Mouse (Mus musculus) 3134 (cell line): ENCODE measurements at regions not wholly inside any gene's neighbourhood (a gene's known extent, or its start where the extent isn't known, plus 50 kb on each side); places are given as distances from the start of the nearest gene placed in this dataset.

ENCODE experiments used
- DNase-seq: peaks from one replicate; pipeline ENCODE4 v3.0.0-alpha.2; 2011; ENCODE audit warnings: low spot score; ENCODE audit not compliant: insufficient read length; ENCODE audit errors: extremely low read depth

DNA sequence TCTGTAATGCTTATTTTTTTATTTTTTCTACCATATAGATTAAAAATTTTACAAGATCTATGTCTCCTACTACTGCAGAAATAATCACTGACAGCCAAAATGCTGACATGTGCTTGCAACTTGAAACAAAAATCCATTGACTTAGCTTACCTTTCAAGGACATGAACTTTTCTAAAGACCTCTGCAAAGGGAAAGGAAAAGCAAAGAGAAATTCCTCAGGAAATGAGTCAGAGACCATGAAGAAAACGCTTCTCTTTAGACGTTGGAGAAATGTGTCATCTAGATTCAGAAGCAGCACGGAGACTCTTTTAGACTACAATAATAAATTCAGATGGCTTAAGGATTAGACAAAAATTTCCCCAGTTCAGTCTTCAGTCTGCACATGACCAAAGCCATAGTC lies 2188.6 kb upstream of the Tenm3 start:
- peak; percentile 74 for DNase-seq

GRCm38 (mm10) chr8:51010508-51010907 lies 2166.8 kb upstream of the Tenm3 start:
- no peak for DNase-seq

DNA sequence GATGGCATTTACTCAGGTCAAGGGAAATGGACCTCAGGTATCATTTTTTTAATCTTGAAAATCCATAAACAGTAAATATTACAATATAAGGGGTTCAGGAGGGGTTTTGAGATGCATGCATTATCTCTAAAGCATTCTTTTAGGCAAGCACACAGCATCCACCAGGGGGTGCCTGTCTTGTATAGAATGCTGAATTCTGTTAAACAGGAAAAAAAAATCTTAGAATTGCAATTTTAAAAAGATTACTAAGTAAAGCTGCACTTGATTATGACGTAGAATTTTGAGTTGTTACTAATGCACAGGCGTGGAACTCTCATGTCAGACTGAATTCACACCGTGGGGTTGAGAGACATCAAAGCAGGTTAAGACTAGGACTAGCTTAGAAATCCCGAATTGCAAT lies 2123.6 kb upstream of the Tenm3 start:
- peak; percentile 10 for DNase-seq

DNA sequence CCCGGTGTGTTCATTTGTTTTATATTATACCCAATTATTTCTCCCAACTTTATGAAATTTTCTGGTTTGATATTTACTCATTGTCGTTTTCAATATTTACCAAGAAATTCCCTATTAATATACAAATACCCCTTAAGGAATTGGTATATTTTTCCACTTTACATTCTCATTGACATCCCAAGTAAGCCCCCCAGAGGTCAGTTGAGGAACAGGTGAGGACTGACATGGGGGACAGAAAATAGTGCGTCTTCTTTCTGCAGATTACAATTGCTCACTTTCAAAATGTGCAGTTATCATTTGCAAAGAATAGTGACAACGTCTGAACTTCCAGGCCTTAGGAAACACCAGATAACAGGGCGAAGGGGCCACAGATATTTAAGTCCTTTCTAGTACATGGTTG lies 2073.8 kb upstream of the Tenm3 start:
- no peak for DNase-seq

- no peak for DNase-seq
These were observed 2073.0 kb upstream of the Tenm3 start for GRCm38 (mm10) chr8:50916733-50917113.

- no peak for DNase-seq
These were observed 2072.4 kb upstream of the Tenm3 start for GRCm38 (mm10) chr8:50915876-50916732.

DNA sequence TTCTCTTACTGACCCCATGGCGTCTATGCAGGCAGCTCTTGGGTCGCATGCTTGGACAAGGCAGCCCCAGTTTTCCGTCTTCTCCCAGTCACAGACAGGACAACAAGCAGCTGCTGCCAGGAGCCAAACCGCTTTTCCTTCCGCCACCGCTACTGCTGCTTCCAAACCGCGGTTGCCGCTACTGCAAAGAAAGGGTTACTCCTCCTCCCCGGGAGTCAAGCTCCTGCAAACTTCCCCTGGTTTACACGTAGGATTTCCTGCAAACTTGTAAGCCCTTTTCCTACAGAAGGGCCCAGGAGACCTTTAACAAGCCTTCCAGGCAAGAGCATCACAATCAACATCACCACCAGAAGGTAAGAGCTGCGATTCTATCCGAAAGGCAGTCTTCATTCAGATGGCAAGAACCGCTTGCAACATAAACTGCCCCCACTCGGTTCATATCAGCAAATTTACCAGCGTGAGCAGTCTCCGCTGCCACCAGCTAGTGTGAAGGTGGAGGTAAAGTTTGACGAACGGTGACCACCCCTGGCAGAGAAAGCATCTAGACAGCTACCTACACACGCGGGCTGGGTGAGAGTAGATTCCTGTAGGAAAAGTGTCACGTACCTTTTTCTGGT lies 2071.6 kb upstream of the Tenm3 start:
- no peak for DNase-seq

DNA sequence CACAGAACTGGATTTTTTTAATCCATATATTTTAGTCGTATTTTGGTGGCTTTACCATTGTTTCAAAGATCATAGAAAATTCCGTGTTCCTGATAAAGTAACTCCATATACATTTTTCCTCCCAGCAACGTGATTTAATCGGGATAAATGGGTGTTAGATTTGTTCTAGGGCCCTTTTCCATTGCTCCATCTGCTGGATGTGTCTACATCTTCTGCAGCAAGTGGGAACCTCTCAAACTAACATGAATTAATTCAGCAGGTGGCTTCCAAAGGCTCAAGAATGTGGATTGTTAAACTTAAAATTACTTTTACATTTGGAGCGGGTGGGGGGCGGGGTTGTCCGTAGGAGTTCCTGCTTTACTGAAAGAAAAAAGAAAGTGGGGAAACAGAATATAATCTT lies 2070.9 kb upstream of the Tenm3 start:
- DNase-seq = no peak

DNA sequence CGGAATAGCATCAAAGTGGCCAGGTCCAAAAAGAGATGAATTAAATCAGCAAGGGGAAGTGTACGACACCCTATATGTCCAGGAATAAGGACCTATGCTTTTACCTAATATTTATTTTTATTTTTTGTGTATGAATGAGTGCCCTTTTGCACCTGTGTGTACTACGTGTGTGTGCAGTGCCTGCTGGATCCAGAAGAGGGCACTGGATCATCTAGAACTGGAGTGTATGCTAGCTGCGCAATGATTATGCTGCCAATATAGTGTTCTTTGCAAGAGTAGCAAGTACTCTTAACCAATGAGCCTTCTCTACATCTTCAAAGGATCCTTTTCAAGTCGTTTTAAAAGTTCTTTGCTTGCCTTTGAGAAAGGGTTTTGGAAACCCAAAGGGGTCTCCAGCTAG lies 2034.4 kb upstream of the Tenm3 start:
- DNase-seq = no peak
